Mouse (Mus musculus) activated CD4-positive, CD25-positive, alpha-beta regulatory T cell, adult 4 months (primary cell): ENCODE data around the gene Ifna14. TPM values are rescaled to one million over a fixed set of nuclear protein-coding genes. Genes with fewer than 3 reads are reported as not detected.

ENCODE experiments used
- polyA plus RNA-seq, 2 experiments: library from polyadenylated mRNA; unstranded; fragments of 100-300 nt; shearing (Covaris generic); gene quantifications; one replicate each; pipeline ENCODE4 v1.2.1; 2017

The Ifna14 gene
- polyA plus RNA-seq, 2 experiments from 2014 or later, result not detected

Other genes with a start within 250 kb of the Ifna14 start
- gene Hacd4, start 132.9 kb downstream of the Ifna14 start, polyA plus RNA-seq, result under 1 TPM; 0.13 to 0.42 TPM
- not detected for gene Ifnb1, start 49.0 kb downstream of the Ifna14 start, polyA plus RNA-seq
- gene Ifna15, start 13.6 kb downstream of the Ifna14 start, polyA plus RNA-seq, result not detected
- not detected for gene Ifna9, start 20.6 kb upstream of the Ifna14 start, polyA plus RNA-seq
- gene Ifna12, start 31.6 kb upstream of the Ifna14 start, polyA plus RNA-seq, result not detected
- not detected for gene C87499, start 62.6 kb upstream of the Ifna14 start, polyA plus RNA-seq
- gene Ifna13, start 72.7 kb upstream of the Ifna14 start, polyA plus RNA-seq, result not detected
- not detected for gene Ifna16, start 105.1 kb upstream of the Ifna14 start, polyA plus RNA-seq
- not detected for gene Ifna2, start 112.1 kb upstream of the Ifna14 start, polyA plus RNA-seq
- gene Ifnab, start 119.6 kb upstream of the Ifna14 start, polyA plus RNA-seq, result not detected
- not detected for gene Gm26566, start 150.0 kb upstream of the Ifna14 start, polyA plus RNA-seq
- gene Klhl9, start 150.7 kb upstream of the Ifna14 start, polyA plus RNA-seq, result 10 to 100 TPM; 31.9 to 33.2 TPM
- gene Gm13271, start 183.1 kb upstream of the Ifna14 start, polyA plus RNA-seq, result not detected
- under 1 TPM in 1 of 2 experiments, not detected in 1; 0.37 TPM for gene Gm13283, start 188.3 kb upstream of the Ifna14 start, polyA plus RNA-seq
- gene Gm13290, start 202.0 kb upstream of the Ifna14 start, polyA plus RNA-seq, result not detected
- gene Gm13289, start 205.1 kb upstream of the Ifna14 start, polyA plus RNA-seq, result not detected
- gene Gm13272, start 208.1 kb upstream of the Ifna14 start, polyA plus RNA-seq, result not detected
- not detected for gene Ifnz, start 210.3 kb upstream of the Ifna14 start, polyA plus RNA-seq
- gene Gm13276, start 213.9 kb upstream of the Ifna14 start, polyA plus RNA-seq, result not detected
- gene Gm13277, start 216.8 kb upstream of the Ifna14 start, polyA plus RNA-seq, result not detected
- gene Gm13278, start 219.8 kb upstream of the Ifna14 start, polyA plus RNA-seq, result not detected
- not detected for gene Gm13275, start 222.7 kb upstream of the Ifna14 start, polyA plus RNA-seq
- gene Gm13279, start 225.6 kb upstream of the Ifna14 start, polyA plus RNA-seq, result not detected
- gene Gm13285, start 227.9 kb upstream of the Ifna14 start, polyA plus RNA-seq, result under 1 TPM in 1 of 2 experiments, not detected in 1; 0.38 TPM
- not detected for gene Gm13287, start 231.5 kb upstream of the Ifna14 start, polyA plus RNA-seq
- gene Gm13288, start 233.7 kb upstream of the Ifna14 start, polyA plus RNA-seq, result not detected
- gene Ifna7, start 244.4 kb upstream of the Ifna14 start, polyA plus RNA-seq, result not detected
- not detected for gene Ifna11, start 248.2 kb upstream of the Ifna14 start, polyA plus RNA-seq